Mouse (Mus musculus): ENCODE measurements around the gene Vcl. TPM values are rescaled to one million over a fixed set of nuclear protein-coding genes. Genes with fewer than 3 reads are reported as not detected.

Gene Vcl
- 38.2 and 42.4 TPM in 2 replicates for polyA plus RNA-seq (2016; fragmentation: Nextera tagmentation; extraction: Ambion mirVana)

- peaks cover 31% of the 10 kb centered on the region for H3K4me1 ChIP-seq
- WGBS = under 1% methylated on average over 89 of the region's 89 CpGs
- peak within 1 kb of the TSS; percentile 91 for H3K4me3 ChIP-seq
- H3K36me3 ChIP-seq = no peaks in the 10 kb centered on the region
- DNase-seq (ENCODE audit: low spot score) = peak; percentile 99
- H3K27me3 ChIP-seq (ENCODE audit: low read depth, poor library complexity, severe bottlenecking) = no peaks in the 10 kb centered on the region
- no peaks in the 10 kb centered on the region for H3K9me3 ChIP-seq (replicated peaks)
- peak within 1 kb of the TSS; percentile 94 for H3K27ac ChIP-seq
Observed at GRCm38 (mm10) chr14:20928848-20929745, at the start of gene Vcl. TSS of gene Vcl (plus strand) at chr14:20929398.

GRCm38 (mm10) chr14:20884691-20885090, 44.5 kb upstream of the Vcl start:
- H3K4me3 ChIP-seq = no peak overlapping the region
- no peak for DNase-seq (ENCODE audit: low spot score)
- H3K9me3 ChIP-seq (replicated peaks) = no peaks in the 10 kb centered on the region
- H3K4me1 ChIP-seq = peaks cover 24% of the 10 kb centered on the region
- H3K27me3 ChIP-seq (ENCODE audit: low read depth, poor library complexity, severe bottlenecking) = no peaks in the 10 kb centered on the region
- WGBS = 84% methylated on average over 5 of the region's 5 CpGs
- no peak overlapping the region for H3K27ac ChIP-seq
- no peaks in the 10 kb centered on the region for H3K36me3 ChIP-seq

GRCm38 (mm10) chr14:20885091-20885888, 43.9 kb upstream of the Vcl start:
- H3K27me3 ChIP-seq (ENCODE audit: low read depth, poor library complexity, severe bottlenecking) = no peaks in the 10 kb centered on the region
- H3K9me3 ChIP-seq (replicated peaks) = no peaks in the 10 kb centered on the region
- no peak overlapping the region for H3K4me3 ChIP-seq
- H3K4me1 ChIP-seq = peaks cover 24% of the 10 kb centered on the region
- 52% methylated on average over 10 of the region's 10 CpGs for WGBS
- DNase-seq (ENCODE audit: low spot score) = no peak
- H3K36me3 ChIP-seq = no peaks in the 10 kb centered on the region
- 0 out of 2 replicates have a peak overlapping the region, but pooled peaks have one; percentile 53 for H3K27ac ChIP-seq

GRCm38 (mm10) chr14:20886266-20886665, 42.9 kb upstream of the Vcl start:
- Histone ChIP-seq H3K9me3 (replicated peaks) (no peaks in the 10 kb centered on the region), H3K27ac (peak overlapping the region; percentile 53; the same call in 1 of the 2 replicates), H3K36me3 (no peaks in the 10 kb centered on the region), H3K27me3 (ENCODE audit: low read depth, poor library complexity, severe bottlenecking) (no peaks in the 10 kb centered on the region), H3K4me3 (no peak overlapping the region), H3K4me1 (peaks cover 22% of the 10 kb centered on the region)
- WGBS = 48% methylated on average over 4 of the region's 4 CpGs
- DNase-seq (ENCODE audit: low spot score) = no peak

- Histone ChIP-seq H3K4me1 (peaks cover 32% of the 10 kb centered on the region), H3K36me3 (no peaks in the 10 kb centered on the region), H3K9me3 (replicated peaks) (no peaks in the 10 kb centered on the region), H3K4me3 (no peak overlapping the region), H3K27ac (no peak overlapping the region), H3K27me3 (ENCODE audit: low read depth, poor library complexity, severe bottlenecking) (no peaks in the 10 kb centered on the region)
- WGBS = 86% methylated on average over 7 of the region's 7 CpGs
- DNase-seq (ENCODE audit: low spot score) = no peak
Observed at GRCm38 (mm10) chr14:20887541-20888085, 41.6 kb upstream of the Vcl start.

- Histone ChIP-seq H3K27ac (peak overlapping the region; percentile 51; the same call in 1 of the 2 replicates), H3K36me3 (no peaks in the 10 kb centered on the region), H3K27me3 (ENCODE audit: low read depth, poor library complexity, severe bottlenecking) (no peaks in the 10 kb centered on the region), H3K4me3 (no peak overlapping the region), H3K9me3 (replicated peaks) (no peaks in the 10 kb centered on the region), H3K4me1 (peaks cover 15% of the 10 kb centered on the region)
- 70% methylated on average over 9 of the region's 9 CpGs for WGBS
- no peak for DNase-seq (ENCODE audit: low spot score)
Observed at GRCm38 (mm10) chr14:20891941-20892402, 37.2 kb upstream of the Vcl start.

GRCm38 (mm10) chr14:20893815-20894214, 35.4 kb upstream of the Vcl start:
- no peaks in the 10 kb centered on the region for H3K27me3 ChIP-seq (ENCODE audit: low read depth, poor library complexity, severe bottlenecking)
- no peaks in the 10 kb centered on the region for H3K9me3 ChIP-seq (replicated peaks)
- H3K4me3 ChIP-seq = no peak overlapping the region
- H3K4me1 ChIP-seq = peaks cover 10% of the 10 kb centered on the region
- no peaks in the 10 kb centered on the region for H3K36me3 ChIP-seq
- 87% methylated on average over 4 of the region's 4 CpGs for WGBS
- H3K27ac ChIP-seq = no peak overlapping the region
- no peak for DNase-seq (ENCODE audit: low spot score)

GRCm38 (mm10) chr14:20901267-20901666, 27.9 kb upstream of the Vcl start:
- H3K27me3 ChIP-seq (ENCODE audit: low read depth, poor library complexity, severe bottlenecking) = no peaks in the 10 kb centered on the region
- H3K9me3 ChIP-seq (replicated peaks) = no peaks in the 10 kb centered on the region
- 88% methylated on average over 3 of the region's 3 CpGs for WGBS
- H3K4me1 ChIP-seq = no peaks in the 10 kb centered on the region
- no peak overlapping the region for H3K4me3 ChIP-seq
- no peaks in the 10 kb centered on the region for H3K36me3 ChIP-seq
- no peak for DNase-seq (ENCODE audit: low spot score)
- H3K27ac ChIP-seq = no peak overlapping the region

- H3K9me3 ChIP-seq (replicated peaks) = no peaks in the 10 kb centered on the region
- H3K27ac ChIP-seq = no peak overlapping the region
- 91% methylated on average over 6 of the region's 6 CpGs for WGBS
- DNase-seq (ENCODE audit: low spot score) = no peak
- H3K4me1 ChIP-seq = no peaks in the 10 kb centered on the region
- H3K27me3 ChIP-seq (ENCODE audit: low read depth, poor library complexity, severe bottlenecking) = no peaks in the 10 kb centered on the region
- H3K4me3 ChIP-seq = no peak overlapping the region
- no peaks in the 10 kb centered on the region for H3K36me3 ChIP-seq
Observed at GRCm38 (mm10) chr14:20903137-20903536, 26.1 kb upstream of the Vcl start.

- DNase-seq (ENCODE audit: low spot score) = no peak
- H3K27ac ChIP-seq = no peak overlapping the region
- 86% methylated on average over 2 of the region's 2 CpGs for WGBS
- H3K4me3 ChIP-seq = no peak overlapping the region
- no peaks in the 10 kb centered on the region for H3K36me3 ChIP-seq
- H3K9me3 ChIP-seq (replicated peaks) = no peaks in the 10 kb centered on the region
- no peaks in the 10 kb centered on the region for H3K27me3 ChIP-seq (ENCODE audit: low read depth, poor library complexity, severe bottlenecking)
- no peaks in the 10 kb centered on the region for H3K4me1 ChIP-seq
Observed at GRCm38 (mm10) chr14:20911811-20912210, 17.4 kb upstream of the Vcl start.

- DNase-seq (ENCODE audit: low spot score) = no peak
- H3K4me1 ChIP-seq = no peaks in the 10 kb centered on the region
- no peaks in the 10 kb centered on the region for H3K9me3 ChIP-seq (replicated peaks)
- H3K27ac ChIP-seq = no peak overlapping the region
- H3K27me3 ChIP-seq (ENCODE audit: low read depth, poor library complexity, severe bottlenecking) = no peaks in the 10 kb centered on the region
- no peaks in the 10 kb centered on the region for H3K36me3 ChIP-seq
- WGBS = 74% methylated on average over 2 of the region's 2 CpGs
- H3K4me3 ChIP-seq = no peak overlapping the region
Observed at GRCm38 (mm10) chr14:20914415-20914814, 14.8 kb upstream of the Vcl start.

GRCm38 (mm10) chr14:20916625-20917612, 12.3 kb upstream of the Vcl start:
- Histone ChIP-seq H3K27ac (no peak overlapping the region), H3K4me1 (no peaks in the 10 kb centered on the region), H3K27me3 (ENCODE audit: low read depth, poor library complexity, severe bottlenecking) (no peaks in the 10 kb centered on the region), H3K9me3 (replicated peaks) (no peaks in the 10 kb centered on the region), H3K36me3 (no peaks in the 10 kb centered on the region), H3K4me3 (no peak overlapping the region)
- 91% methylated on average over 7 of the region's 7 CpGs for WGBS
- no peak for DNase-seq (ENCODE audit: low spot score)

Measured in limb, embryonic 10.5 days (tissue).